Mouse (Mus musculus) spleen, adult 12 weeks (tissue): ENCODE results near the gene Gjb3.

Source experiments
- DNase-seq: peaks from one replicate; pipeline ENCODE4 v3.0.0; 2022; ENCODE audit warnings: low spot score

Gene Gjb3

GRCm38 (mm10) chr4:127330181-127331100, at the start of gene Gjb3:
TSS of gene Gjb3 (minus strand) at chr4:127330844.
- DNase-seq, result no peak

GRCm38 (mm10) chr4:127377344-127377743, 46.7 kb upstream of the Gjb3 start:
- DNase-seq, result no peak

- no peak for DNase-seq
Measured at GRCm38 (mm10) chr4:127375541-127376177, 45.0 kb upstream of the Gjb3 start.

GRCm38 (mm10) chr4:127374645-127375044, 44.0 kb upstream of the Gjb3 start:
- no peak for DNase-seq

- DNase-seq, result no peak
Measured at GRCm38 (mm10) chr4:127373491-127373890, 42.8 kb upstream of the Gjb3 start.

GRCm38 (mm10) chr4:127371546-127371945, 40.9 kb upstream of the Gjb3 start:
- DNase-seq, result no peak

GRCm38 (mm10) chr4:127370447-127370846, 39.8 kb upstream of the Gjb3 start:
- no peak for DNase-seq

GRCm38 (mm10) chr4:127368379-127368973, 37.8 kb upstream of the Gjb3 start:
- DNase-seq, result peak; percentile 6

GRCm38 (mm10) chr4:127365834-127366233, 35.2 kb upstream of the Gjb3 start:
- no peak for DNase-seq

- DNase-seq, result no peak
Measured at GRCm38 (mm10) chr4:127365433-127365832, 34.8 kb upstream of the Gjb3 start.

- no peak for DNase-seq
Measured at GRCm38 (mm10) chr4:127364431-127364830, 33.8 kb upstream of the Gjb3 start.

- DNase-seq, result no peak
Measured at GRCm38 (mm10) chr4:127363331-127363730, 32.7 kb upstream of the Gjb3 start.

GRCm38 (mm10) chr4:127362520-127362919, 31.9 kb upstream of the Gjb3 start:
- DNase-seq, result no peak

GRCm38 (mm10) chr4:127358018-127358417, 27.4 kb upstream of the Gjb3 start, which contains the start of gene Gjb5:
TSS of gene Gjb5 (minus strand) at chr4:127358181.
- DNase-seq, result no peak

- no peak for DNase-seq
Measured at GRCm38 (mm10) chr4:127354506-127355485, 24.2 kb upstream of the Gjb3 start.

GRCm38 (mm10) chr4:127353951-127354438, 23.4 kb upstream of the Gjb3 start, which contains the start of gene Gjb4:
TSS of gene Gjb4 (minus strand) at chr4:127354081.
- no peak for DNase-seq

GRCm38 (mm10) chr4:127352594-127352993, 21.9 kb upstream of the Gjb3 start:
- no peak for DNase-seq

- DNase-seq, result no peak
Measured at GRCm38 (mm10) chr4:127349560-127350300, 19.1 kb upstream of the Gjb3 start.

GRCm38 (mm10) chr4:127345000-127345399, 14.4 kb upstream of the Gjb3 start:
- no peak for DNase-seq

GRCm38 (mm10) chr4:127341372-127341771, 10.7 kb upstream of the Gjb3 start:
- DNase-seq, result no peak

GRCm38 (mm10) chr4:127337668-127338067, 7.0 kb upstream of the Gjb3 start:
- no peak for DNase-seq
